Mouse (Mus musculus) kidney, adult 9 months (tissue): ENCODE measurements around the gene Flot2.
"Not testable (repeated sequence)": the region's sequence is repeated elsewhere in the genome, so short reads cannot be mapped to it uniquely, and the experiment has no call there.

Experiments
- DNase-seq: peaks from one replicate; pipeline ENCODE4 v3.0.0; 2022

Gene Flot2

GRCm38 (mm10) chr11:78037831-78038752 is at the start of gene Flot2:
Flot2 (plus strand) TSS chr11:78037931.
- peak; percentile 37 for DNase-seq

- no peak for DNase-seq
Observed at GRCm38 (mm10) chr11:77989071-77989690, 48.5 kb upstream of the Flot2 start.

GRCm38 (mm10) chr11:77995556-77995955 is 42.2 kb upstream of the Flot2 start:
- peak; percentile 22 for DNase-seq

GRCm38 (mm10) chr11:78006446-78006845 is 31.3 kb upstream of the Flot2 start:
- no peak for DNase-seq

- DNase-seq, result peak; percentile 74
Observed at GRCm38 (mm10) chr11:78019676-78020075, 18.1 kb upstream of the Flot2 start.

- peak; percentile 33 for DNase-seq
Observed at GRCm38 (mm10) chr11:78023607-78024006, 14.1 kb upstream of the Flot2 start.

- no peak for DNase-seq
Observed at GRCm38 (mm10) chr11:78029240-78029639, 8.5 kb upstream of the Flot2 start.

GRCm38 (mm10) chr11:78030600-78030999 is 7.1 kb upstream of the Flot2 start:
- DNase-seq, result no peak

- no peak for DNase-seq
Observed at GRCm38 (mm10) chr11:78031389-78031788, 6.3 kb upstream of the Flot2 start.

- peak; percentile 96 for DNase-seq
Observed at GRCm38 (mm10) chr11:78031947-78032808, 5.6 kb upstream of the Flot2 start, which contains the start of gene Dhrs13. Dhrs13 (plus strand) TSS chr11:78032280.

- DNase-seq, result no peak
Observed at GRCm38 (mm10) chr11:78032809-78033195, 4.9 kb upstream of the Flot2 start.

- no peak for DNase-seq
Observed at GRCm38 (mm10) chr11:78033931-78034617, 3.7 kb upstream of the Flot2 start.

GRCm38 (mm10) chr11:78036791-78037190 is 940 bp upstream of the Flot2 start:
- no peak for DNase-seq

- no peak for DNase-seq
Observed at GRCm38 (mm10) chr11:78040878-78041277, 3.1 kb downstream of the Flot2 start.

- not testable (repeated sequence) for DNase-seq
Observed at GRCm38 (mm10) chr11:78042290-78042870, 4.6 kb downstream of the Flot2 start.

GRCm38 (mm10) chr11:78044758-78045251 is 7.1 kb downstream of the Flot2 start:
- peak; percentile 96 for DNase-seq

GRCm38 (mm10) chr11:78048637-78049036 is 10.9 kb downstream of the Flot2 start:
- not testable (repeated sequence) for DNase-seq

- DNase-seq, result no peak
Observed at GRCm38 (mm10) chr11:78053078-78053477, 15.3 kb downstream of the Flot2 start.

GRCm38 (mm10) chr11:78056946-78057345 is 19.2 kb downstream of the Flot2 start:
- no peak for DNase-seq

GRCm38 (mm10) chr11:78059833-78060757 is 22.4 kb downstream of the Flot2 start:
- DNase-seq, result peak; percentile 88

GRCm38 (mm10) chr11:78062563-78062962 is 24.8 kb downstream of the Flot2 start:
- DNase-seq, result no peak
